Mouse (Mus musculus): ENCODE results near the gene Hecw2.

The Hecw2 gene

DNA sequence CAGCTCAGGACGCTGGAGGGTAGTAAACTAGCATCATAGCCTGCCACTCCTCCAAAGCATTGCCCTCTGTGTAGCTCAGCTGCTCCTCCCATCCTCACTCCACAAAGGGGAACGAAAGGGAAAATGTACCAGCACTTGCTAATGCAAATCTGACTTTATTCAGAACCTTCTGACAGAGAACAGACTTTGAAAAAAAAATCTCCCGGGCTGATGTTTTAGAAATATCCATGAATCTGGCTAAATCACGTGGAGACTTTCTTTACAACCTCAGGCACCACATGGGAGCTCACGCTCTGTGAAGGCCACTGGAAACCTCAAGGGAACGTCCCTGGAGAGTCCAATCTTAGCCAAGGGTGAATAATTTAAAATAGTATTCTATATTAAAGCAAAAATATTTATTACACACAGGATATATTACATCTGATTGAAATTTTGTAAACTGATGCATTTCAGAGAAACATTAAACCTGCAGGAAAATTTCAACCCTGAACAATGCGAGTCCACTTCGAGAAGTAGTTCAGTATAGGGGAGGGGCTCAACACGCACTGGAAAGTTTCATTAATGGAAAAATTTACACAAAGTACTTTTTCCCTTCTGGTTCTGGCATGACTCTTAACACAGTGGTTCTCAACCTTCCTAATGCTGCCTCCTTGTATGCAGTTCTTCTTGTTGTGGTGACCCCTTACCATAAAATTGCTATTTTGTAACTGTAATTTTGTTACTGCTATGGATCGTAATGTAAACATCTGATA, 67.8 kb downstream of the Hecw2 start:
- Histone ChIP-seq H3K4me1 (replicated peaks; ENCODE audit: low read depth, low read length) (no peaks in the 10 kb centered on the region), H3K4me3 (replicated peaks; ENCODE audit: low read length) (no peak overlapping the region), H3K36me3 (ENCODE audit: insufficient read depth, low read length) (no peaks in the 10 kb centered on the region), H3K9me3 (ENCODE audit: low read length) (no peaks in the 10 kb centered on the region), H3K27me3 (ENCODE audit: insufficient read depth, low read length) (no peaks in the 10 kb centered on the region)
- no peak for TF ChIP-seq POU5F1 (IDR thresholded peaks at IDR 0.05; ENCODE audit: borderline replicate concordance, low read length)
- no peak for TF ChIP-seq CTCF (conservative IDR thresholded peaks at IDR 0.05; ENCODE audit: low read length)
- TF ChIP-seq NANOG (IDR thresholded peaks at IDR 0.05; ENCODE audit: borderline replicate concordance, low read length), result no peak

DNA sequence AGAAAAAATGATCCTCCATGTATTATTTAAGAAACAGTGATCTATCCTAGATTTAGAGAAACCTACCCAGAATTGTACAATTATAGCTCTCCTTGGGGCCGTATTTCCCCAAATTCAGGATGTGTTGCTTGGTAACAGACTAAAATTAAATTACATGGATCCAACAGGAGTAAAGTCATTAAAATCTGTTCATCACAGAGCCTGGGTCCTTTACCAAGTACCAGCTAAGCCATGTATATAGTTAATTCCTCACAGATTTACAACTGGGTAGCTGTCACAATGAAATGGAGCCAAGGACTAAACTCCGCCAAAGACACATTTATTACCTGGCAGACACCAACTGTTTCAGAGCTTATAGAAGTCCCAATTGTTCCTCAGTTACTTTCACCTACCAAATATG, 72.4 kb downstream of the Hecw2 start:
- Histone ChIP-seq H3K4me3 (replicated peaks; ENCODE audit: low read length) (no peak overlapping the region), H3K4me1 (replicated peaks; ENCODE audit: low read depth, low read length) (no peaks in the 10 kb centered on the region), H3K9me3 (ENCODE audit: low read length) (no peaks in the 10 kb centered on the region), H3K36me3 (ENCODE audit: insufficient read depth, low read length) (no peaks in the 10 kb centered on the region), H3K27me3 (ENCODE audit: insufficient read depth, low read length) (no peaks in the 10 kb centered on the region)
- TF ChIP-seq NANOG (IDR thresholded peaks at IDR 0.05; ENCODE audit: borderline replicate concordance, low read length), result no peak

DNA sequence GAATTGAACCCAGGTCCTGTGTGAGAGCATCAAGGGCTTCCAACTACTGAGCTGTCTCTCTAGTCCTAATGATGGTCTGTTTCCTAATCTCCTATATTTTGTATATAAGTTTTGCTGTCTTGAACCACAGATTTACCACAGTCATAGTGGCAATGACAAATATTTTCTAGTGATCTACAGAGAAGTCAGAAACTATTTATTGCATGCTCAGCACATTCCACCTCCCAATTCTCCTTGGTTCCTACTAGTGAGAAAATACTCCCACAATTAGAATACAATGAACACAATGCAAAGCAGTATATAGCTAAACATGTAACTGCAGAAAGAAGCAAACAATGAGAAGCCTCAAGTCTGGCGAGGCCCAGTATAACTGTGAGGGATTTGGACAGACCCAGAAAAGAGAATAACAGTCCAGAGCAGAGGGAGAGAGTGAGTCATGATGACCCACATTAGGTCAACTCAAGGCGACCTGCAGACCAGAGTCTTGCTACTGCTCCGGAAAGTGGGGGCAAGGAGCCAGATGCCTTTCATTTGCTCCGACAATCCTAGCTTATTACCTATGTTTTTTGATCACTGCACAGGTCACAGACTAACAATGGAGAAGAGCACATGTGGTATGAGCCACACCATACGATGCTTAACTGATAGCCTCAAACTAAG, 73.8 kb downstream of the Hecw2 start:
- Histone ChIP-seq H3K4me3 (replicated peaks; ENCODE audit: low read length) (no peak overlapping the region), H3K9me3 (ENCODE audit: low read length) (no peaks in the 10 kb centered on the region), H3K27me3 (ENCODE audit: insufficient read depth, low read length) (no peaks in the 10 kb centered on the region), H3K36me3 (ENCODE audit: insufficient read depth, low read length) (no peaks in the 10 kb centered on the region), H3K4me1 (replicated peaks; ENCODE audit: low read depth, low read length) (no peaks in the 10 kb centered on the region)
- TF ChIP-seq NANOG (IDR thresholded peaks at IDR 0.05; ENCODE audit: borderline replicate concordance, low read length) (no peak), POU5F1 (IDR thresholded peaks at IDR 0.05; ENCODE audit: borderline replicate concordance, low read length) (no peak), CTCF (conservative IDR thresholded peaks at IDR 0.05; ENCODE audit: low read length) (no peak)

DNA sequence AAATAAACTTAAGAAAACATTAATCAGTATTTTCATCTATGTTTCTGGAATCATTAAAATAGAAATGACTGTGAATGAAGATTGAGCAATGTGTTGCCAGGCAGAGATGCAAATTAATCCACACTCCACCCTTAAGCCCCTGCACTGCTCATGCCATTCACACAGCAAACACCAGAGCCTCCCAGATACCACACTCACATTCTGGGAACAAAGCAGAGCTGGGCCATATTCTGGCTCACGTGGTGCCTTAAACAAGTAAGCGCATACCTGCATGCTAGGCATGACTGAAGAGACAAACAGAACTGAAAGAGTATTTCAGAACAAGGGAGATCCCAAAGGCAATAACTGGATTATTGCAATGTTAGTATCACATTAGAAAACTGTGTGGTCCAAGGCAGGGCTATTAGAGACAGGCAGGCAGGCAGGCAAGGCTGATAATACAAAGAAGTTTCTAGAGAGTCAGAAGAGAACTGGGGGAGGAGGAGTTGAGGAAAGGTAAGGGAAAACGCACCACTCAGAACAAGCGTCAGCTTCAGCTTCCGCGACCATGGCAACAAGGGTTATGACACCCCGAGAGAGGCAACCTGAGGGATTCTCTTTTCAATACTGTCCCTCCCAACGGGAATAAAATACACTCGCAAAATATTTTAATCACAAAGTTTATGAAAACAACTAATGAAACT, 75.2 kb downstream of the Hecw2 start:
- no peaks in the 10 kb centered on the region for H3K4me1 ChIP-seq (replicated peaks; ENCODE audit: low read depth, low read length)
- no peak overlapping the region for H3K4me3 ChIP-seq (replicated peaks; ENCODE audit: low read length)
- no peaks in the 10 kb centered on the region for H3K27me3 ChIP-seq (ENCODE audit: insufficient read depth, low read length)
- TF ChIP-seq NANOG (IDR thresholded peaks at IDR 0.05; ENCODE audit: borderline replicate concordance, low read length) (no peak), CTCF (conservative IDR thresholded peaks at IDR 0.05; ENCODE audit: low read length) (no peak), POU5F1 (IDR thresholded peaks at IDR 0.05; ENCODE audit: borderline replicate concordance, low read length) (no peak)
- H3K9me3 ChIP-seq (ENCODE audit: low read length), result no peaks in the 10 kb centered on the region
- no peaks in the 10 kb centered on the region for H3K36me3 ChIP-seq (ENCODE audit: insufficient read depth, low read length)

DNA sequence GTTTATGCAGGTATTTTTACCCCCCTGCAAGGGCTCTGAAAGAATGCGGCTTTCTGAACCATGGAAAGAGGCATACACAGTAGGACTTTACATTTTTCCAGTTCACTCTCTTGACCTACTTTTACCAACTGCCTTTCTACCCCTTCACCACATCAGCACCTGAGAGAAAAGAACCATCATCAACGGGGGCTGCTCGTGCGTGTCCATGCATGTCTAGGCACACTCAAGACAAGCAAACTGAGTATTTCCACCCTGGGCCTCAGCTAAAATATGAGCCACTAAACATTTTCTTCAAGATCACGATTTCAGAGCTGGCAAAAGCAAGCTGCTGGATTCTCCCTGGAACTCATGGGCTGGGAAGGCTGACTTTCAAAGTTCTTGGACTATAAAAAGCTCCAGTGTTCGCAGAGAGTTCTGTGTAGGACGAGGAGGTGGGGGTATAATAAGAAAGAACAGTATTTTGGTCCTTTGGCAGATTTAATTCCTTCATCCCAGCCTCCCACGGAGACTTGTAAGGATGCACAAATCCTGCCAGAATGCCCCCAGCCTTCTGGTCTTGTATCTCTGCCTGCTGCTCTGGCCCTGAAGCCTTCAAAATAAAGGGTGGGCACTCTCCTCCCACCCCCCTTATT, 76.5 kb downstream of the Hecw2 start:
- no peak for TF ChIP-seq NANOG (IDR thresholded peaks at IDR 0.05; ENCODE audit: borderline replicate concordance, low read length)
- no peak for TF ChIP-seq CTCF (conservative IDR thresholded peaks at IDR 0.05; ENCODE audit: low read length)
- TF ChIP-seq POU5F1 (IDR thresholded peaks at IDR 0.05; ENCODE audit: borderline replicate concordance, low read length), result no peak
- no peaks in the 10 kb centered on the region for H3K27me3 ChIP-seq (ENCODE audit: insufficient read depth, low read length)
- H3K9me3 ChIP-seq (ENCODE audit: low read length), result no peaks in the 10 kb centered on the region
- H3K4me1 ChIP-seq (replicated peaks; ENCODE audit: low read depth, low read length), result no peaks in the 10 kb centered on the region
- H3K4me3 ChIP-seq (replicated peaks; ENCODE audit: low read length), result no peak overlapping the region
- H3K36me3 ChIP-seq (ENCODE audit: insufficient read depth, low read length), result no peaks in the 10 kb centered on the region

DNA sequence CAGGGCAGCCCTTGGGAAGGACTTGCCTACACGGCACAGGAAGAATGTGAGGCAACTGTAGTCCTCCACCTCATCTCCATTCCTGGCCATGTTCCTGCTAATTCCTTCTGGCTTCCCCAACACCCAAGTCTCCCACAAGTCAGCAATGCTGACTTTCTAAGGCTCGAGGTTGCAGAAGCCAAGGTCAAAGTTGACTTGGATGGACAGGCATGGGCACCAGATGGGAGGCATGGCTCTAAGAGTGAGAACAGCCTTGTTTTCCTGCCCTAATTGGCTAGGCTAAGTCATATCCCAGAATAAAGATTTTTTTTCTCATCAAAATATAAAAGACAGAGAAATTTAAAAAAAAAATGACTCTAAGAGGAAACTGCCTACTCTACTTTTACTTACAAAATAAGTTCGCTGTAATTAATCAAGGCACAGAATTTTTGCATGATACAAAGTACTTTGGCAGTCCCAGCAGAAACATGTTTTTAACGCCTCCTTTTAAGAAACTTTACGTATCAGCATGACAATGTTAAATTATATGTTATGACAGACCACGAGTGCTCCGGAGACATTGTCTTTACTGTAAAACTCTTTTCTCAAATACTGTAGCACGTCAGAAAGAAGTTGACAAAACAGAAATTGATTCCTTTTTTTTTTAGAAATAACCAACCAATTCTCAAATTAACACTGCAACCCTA, 83.9 kb downstream of the Hecw2 start:
- no peaks in the 10 kb centered on the region for H3K27me3 ChIP-seq (ENCODE audit: insufficient read depth, low read length)
- no peaks in the 10 kb centered on the region for H3K36me3 ChIP-seq (ENCODE audit: insufficient read depth, low read length)
- H3K4me1 ChIP-seq (replicated peaks; ENCODE audit: low read depth, low read length), result no peaks in the 10 kb centered on the region

DNA sequence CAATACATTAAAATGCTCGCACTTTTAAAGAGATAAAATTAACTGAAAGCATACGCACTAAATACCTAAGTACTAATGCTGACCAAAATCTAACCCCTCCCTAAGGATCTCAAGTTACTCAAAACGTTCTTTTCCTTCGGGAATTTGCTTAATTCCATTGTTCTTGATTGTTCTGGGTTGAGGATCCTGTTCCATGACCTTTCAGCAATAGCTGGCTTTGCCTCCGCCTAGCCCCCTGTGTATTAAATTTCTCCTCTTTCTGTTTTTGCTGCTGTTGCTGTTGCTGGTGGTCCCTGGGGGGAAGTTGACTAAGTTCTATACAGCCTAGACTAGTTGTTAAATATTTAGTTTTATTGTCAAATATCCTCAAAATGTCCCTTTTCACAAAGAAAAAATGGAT, 85.7 kb downstream of the Hecw2 start:
- H3K4me3 ChIP-seq (replicated peaks; ENCODE audit: low read length), result no peak overlapping the region
- no peak for TF ChIP-seq NANOG (IDR thresholded peaks at IDR 0.05; ENCODE audit: borderline replicate concordance, low read length)
- TF ChIP-seq POU5F1 (IDR thresholded peaks at IDR 0.05; ENCODE audit: borderline replicate concordance, low read length), result no peak
- H3K27me3 ChIP-seq (ENCODE audit: insufficient read depth, low read length), result no peaks in the 10 kb centered on the region
- H3K9me3 ChIP-seq (ENCODE audit: low read length), result no peaks in the 10 kb centered on the region
- H3K36me3 ChIP-seq (ENCODE audit: insufficient read depth, low read length), result no peaks in the 10 kb centered on the region
- H3K4me1 ChIP-seq (replicated peaks; ENCODE audit: low read depth, low read length), result no peaks in the 10 kb centered on the region

More for the DNA sequence above, 83.9 kb downstream of the Hecw2 start:
- Histone ChIP-seq H3K4me3 (replicated peaks; ENCODE audit: low read length) (no peak overlapping the region), H3K9me3 (ENCODE audit: low read length) (no peaks in the 10 kb centered on the region)
- TF ChIP-seq POU5F1 (IDR thresholded peaks at IDR 0.05; ENCODE audit: borderline replicate concordance, low read length) (no peak), NANOG (IDR thresholded peaks at IDR 0.05; ENCODE audit: borderline replicate concordance, low read length) (no peak), CTCF (conservative IDR thresholded peaks at IDR 0.05; ENCODE audit: low read length) (no peak)

DNA sequence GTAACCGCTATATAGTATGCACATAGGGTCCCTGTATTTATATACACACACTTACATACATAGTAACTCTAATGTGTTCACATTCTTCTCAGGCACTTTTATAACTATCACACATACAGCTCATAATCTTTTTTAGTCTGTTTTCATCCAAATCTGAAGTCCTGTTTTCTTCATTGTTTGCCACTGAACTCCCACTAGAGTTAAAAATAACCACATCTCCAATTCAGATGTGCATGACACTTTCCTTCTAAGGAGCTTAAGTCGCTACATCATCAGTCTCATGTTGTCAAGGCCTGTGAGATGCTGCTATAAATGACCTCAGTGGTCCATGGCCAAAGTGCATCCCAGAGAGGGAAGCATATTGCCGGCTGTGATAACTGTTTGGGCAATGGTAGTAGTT, 88.2 kb downstream of the Hecw2 start:
- TF ChIP-seq NANOG (IDR thresholded peaks at IDR 0.05; ENCODE audit: borderline replicate concordance, low read length) (no peak), CTCF (conservative IDR thresholded peaks at IDR 0.05; ENCODE audit: low read length) (no peak), POU5F1 (IDR thresholded peaks at IDR 0.05; ENCODE audit: borderline replicate concordance, low read length) (no peak)
- Histone ChIP-seq H3K4me1 (replicated peaks; ENCODE audit: low read depth, low read length) (no peaks in the 10 kb centered on the region), H3K36me3 (ENCODE audit: insufficient read depth, low read length) (no peaks in the 10 kb centered on the region), H3K27me3 (ENCODE audit: insufficient read depth, low read length) (no peaks in the 10 kb centered on the region), H3K4me3 (replicated peaks; ENCODE audit: low read length) (no peak overlapping the region), H3K9me3 (ENCODE audit: low read length) (no peaks in the 10 kb centered on the region)
